Mouse (Mus musculus): ENCODE results near the gene Prr19. TPM values are rescaled to one million over a fixed set of nuclear protein-coding genes. Genes with fewer than 3 reads are reported as not detected.

Gene Prr19
- polyA plus RNA-seq, 1 experiment from 2014 or later: not detected

DNA sequence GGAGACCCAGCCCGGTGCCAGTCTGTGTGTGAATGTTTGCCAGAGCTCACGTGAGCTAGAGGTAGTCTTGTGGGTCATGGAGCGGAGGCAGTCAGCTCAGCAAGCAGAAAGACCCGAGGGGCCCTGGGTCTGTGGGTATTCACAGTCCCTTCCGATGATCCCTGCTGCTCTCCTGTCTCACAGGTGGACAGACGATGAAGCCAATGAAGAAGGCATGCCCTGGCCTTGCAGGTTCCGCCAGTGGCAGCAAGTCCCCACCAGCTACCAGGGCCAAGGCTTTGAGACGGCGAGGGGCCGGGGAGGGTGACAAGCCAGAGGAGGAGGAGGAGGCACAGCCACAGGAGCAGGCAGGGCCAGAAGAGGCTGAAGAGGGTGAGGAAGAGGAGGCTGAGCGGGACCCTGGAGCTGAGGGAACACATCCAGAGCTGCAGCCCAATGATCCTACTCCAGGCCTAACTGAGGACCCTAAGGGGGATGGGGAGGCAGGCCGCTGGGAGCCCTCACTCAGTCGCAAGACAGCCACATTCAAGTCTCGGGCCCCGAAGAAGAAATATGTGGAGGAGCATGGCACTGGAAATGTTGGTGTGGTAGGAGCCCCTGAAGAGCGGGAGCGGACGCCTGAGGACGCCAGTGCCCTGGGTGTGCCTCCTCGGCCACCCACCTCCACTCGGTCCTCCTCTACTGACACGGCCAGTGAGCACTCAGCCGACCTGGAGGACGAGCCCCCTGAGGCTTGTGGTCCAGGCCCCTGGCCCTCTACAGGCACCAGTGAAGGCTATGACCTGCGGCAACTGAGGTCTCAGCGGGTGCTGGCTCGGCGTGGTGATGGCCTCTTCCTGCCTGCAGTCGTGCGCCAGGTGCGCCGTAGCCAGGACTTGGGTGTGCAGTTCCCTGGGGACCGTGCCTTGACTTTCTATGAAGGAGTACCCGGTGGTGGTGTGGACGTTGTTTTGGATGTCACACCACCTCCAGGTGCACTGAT, 30.3 kb upstream of the Prr19 start:
- WGBS (ENCODE audit: insufficient replicate concordance): 91% methylated on average over 28 of the region's 35 CpGs
- no peak for ATAC-seq
- H3K27me3 ChIP-seq (ENCODE audit: insufficient read depth, low read length): no peaks in the 10 kb centered on the region

GRCm38 (mm10) chr7:25271651-25272444, 29.4 kb upstream of the Prr19 start:
- Histone ChIP-seq H3K4me3 (ENCODE audit: low read depth, low read length) (no peak overlapping the region), H3K27ac (ENCODE audit: low read depth) (no peak overlapping the region), H3K9me3 (ENCODE audit: low read length) (no peaks in the 10 kb centered on the region), H3K4me2 (ENCODE audit: low read depth, low read length) (no peak overlapping the region), H3K27me3 (ENCODE audit: insufficient read depth, low read length) (no peaks in the 10 kb centered on the region), H3K9ac (replicated peaks) (no peak overlapping the region), H3K36me3 (replicated peaks; ENCODE audit: insufficient read depth, low read length) (peaks cover 20% of the 10 kb centered on the region), H3K4me1 (ENCODE audit: insufficient read depth) (peaks cover 48% of the 10 kb centered on the region)
- WGBS (ENCODE audit: insufficient replicate concordance): 95% methylated on average over 28 of the region's 30 CpGs
- TF ChIP-seq CTCF (IDR thresholded peaks at IDR 0.05; ENCODE audit: low read depth) (no peak), EP300 (IDR thresholded peaks at IDR 0.05; ENCODE audit: low read depth) (no peak)
- DNase-seq (peak; percentile 15), ATAC-seq (no peak)

More for the DNA sequence above, 30.3 kb upstream of the Prr19 start:
- peaks cover 52% of the 10 kb centered on the region for H3K4me1 ChIP-seq (ENCODE audit: insufficient read depth)
- H3K27ac ChIP-seq (ENCODE audit: low read depth): no peak overlapping the region
- no peak overlapping the region for H3K4me2 ChIP-seq (ENCODE audit: low read depth, low read length)
- no peak for TF ChIP-seq EP300 (IDR thresholded peaks at IDR 0.05; ENCODE audit: low read depth)
- TF ChIP-seq CTCF (IDR thresholded peaks at IDR 0.05; ENCODE audit: low read depth): no peak
- peak; percentile 26 for DNase-seq
- no peak overlapping the region for H3K9ac ChIP-seq (replicated peaks)
- no peak overlapping the region for H3K4me3 ChIP-seq (ENCODE audit: low read depth, low read length)
- H3K36me3 ChIP-seq (replicated peaks; ENCODE audit: insufficient read depth, low read length): peaks cover 20% of the 10 kb centered on the region
- no peaks in the 10 kb centered on the region for H3K9me3 ChIP-seq (ENCODE audit: low read length)

DNA sequence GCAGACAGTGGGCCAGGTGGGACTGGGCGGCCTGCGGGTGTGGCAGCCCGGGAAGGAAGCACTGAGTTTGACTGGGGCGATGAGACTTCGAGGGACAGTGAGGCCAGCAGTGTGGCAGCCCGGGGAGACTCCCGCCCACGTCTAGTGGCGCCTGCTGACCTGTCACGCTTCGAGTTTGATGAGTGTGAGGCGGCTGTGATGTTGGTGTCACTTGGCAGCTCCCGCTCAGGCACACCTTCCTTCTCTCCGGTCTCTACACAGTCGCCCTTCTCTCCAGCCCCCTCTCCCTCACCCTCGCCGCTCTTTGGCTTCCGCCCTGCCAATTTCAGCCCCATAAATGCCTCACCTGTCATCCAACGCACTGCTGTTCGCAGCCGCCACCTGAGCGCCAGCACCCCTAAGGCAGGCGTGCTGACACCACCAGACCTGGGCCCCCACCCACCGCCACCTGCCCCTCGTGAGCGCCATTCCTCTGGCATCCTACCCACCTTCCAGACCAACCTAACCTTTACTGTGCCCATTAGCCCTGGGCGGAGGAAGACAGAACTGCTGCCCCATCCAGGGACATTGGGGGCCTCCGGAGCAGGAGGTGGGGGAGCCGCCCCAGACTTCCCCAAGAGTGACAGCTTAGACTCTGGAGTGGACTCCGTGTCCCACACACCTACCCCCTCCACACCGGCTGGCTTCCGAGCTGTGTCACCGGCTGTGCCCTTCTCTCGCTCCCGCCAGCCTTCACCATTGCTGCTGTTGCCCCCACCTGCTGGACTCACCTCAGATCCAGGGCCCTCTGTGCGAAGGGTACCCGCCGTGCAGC, 28.6 kb upstream of the Prr19 start:
- Histone ChIP-seq H3K36me3 (replicated peaks; ENCODE audit: insufficient read depth, low read length) (peaks cover 20% of the 10 kb centered on the region), H3K27me3 (ENCODE audit: insufficient read depth, low read length) (no peaks in the 10 kb centered on the region), H3K27ac (ENCODE audit: low read depth) (no peak overlapping the region), H3K4me1 (ENCODE audit: insufficient read depth) (peaks cover 49% of the 10 kb centered on the region), H3K4me2 (ENCODE audit: low read depth, low read length) (peak overlapping the region; percentile 26; the same call in 1 of the 2 replicates), H3K9ac (replicated peaks) (no peak overlapping the region), H3K9me3 (ENCODE audit: low read length) (no peaks in the 10 kb centered on the region), H3K4me3 (ENCODE audit: low read depth, low read length) (no peak overlapping the region)
- TF ChIP-seq EP300 (IDR thresholded peaks at IDR 0.05; ENCODE audit: low read depth) (no peak), CTCF (IDR thresholded peaks at IDR 0.05; ENCODE audit: low read depth) (no peak)
- WGBS (ENCODE audit: insufficient replicate concordance): 92% methylated on average over 36 of the region's 38 CpGs
- ATAC-seq: no peak
- DNase-seq: no peak

- no peaks in the 10 kb centered on the region for H3K27me3 ChIP-seq (ENCODE audit: insufficient read depth, low read length)
- H3K27ac ChIP-seq (ENCODE audit: low read depth): peak overlapping the region; percentile 52
- peaks cover 20% of the 10 kb centered on the region for H3K36me3 ChIP-seq (replicated peaks; ENCODE audit: insufficient read depth, low read length)
- H3K4me2 ChIP-seq (ENCODE audit: low read depth, low read length): peak overlapping the region; percentile 26
- TF ChIP-seq EP300 (IDR thresholded peaks at IDR 0.05; ENCODE audit: low read depth) (peak; percentile 70), CTCF (IDR thresholded peaks at IDR 0.05; ENCODE audit: low read depth) (no peak)
- H3K4me1 ChIP-seq (ENCODE audit: insufficient read depth): peaks cover 57% of the 10 kb centered on the region
- WGBS (ENCODE audit: insufficient replicate concordance): 75% methylated on average over 22 of the region's 22 CpGs
- H3K4me3 ChIP-seq (ENCODE audit: low read depth, low read length): no peak overlapping the region
- H3K9me3 ChIP-seq (ENCODE audit: low read length): no peaks in the 10 kb centered on the region
- DNase-seq (peak; percentile 26), ATAC-seq (peak; percentile 40)
- H3K9ac ChIP-seq (replicated peaks): peak overlapping the region; percentile 36
These were observed 27.7 kb upstream of the Prr19 start for GRCm38 (mm10) chr7:25273259-25274241.

- Histone ChIP-seq H3K27ac (ENCODE audit: low read depth) (peak overlapping the region; percentile 52), H3K36me3 (replicated peaks; ENCODE audit: insufficient read depth, low read length) (peaks cover 20% of the 10 kb centered on the region), H3K9me3 (ENCODE audit: low read length) (no peaks in the 10 kb centered on the region), H3K9ac (replicated peaks) (peak overlapping the region; percentile 36), H3K4me2 (ENCODE audit: low read depth, low read length) (peak overlapping the region; percentile 41), H3K27me3 (ENCODE audit: insufficient read depth, low read length) (no peaks in the 10 kb centered on the region), H3K4me3 (ENCODE audit: low read depth, low read length) (no peak overlapping the region), H3K4me1 (ENCODE audit: insufficient read depth) (peaks cover 52% of the 10 kb centered on the region)
- no peak for ATAC-seq
- DNase-seq: peak; percentile 21
- TF ChIP-seq CTCF (IDR thresholded peaks at IDR 0.05; ENCODE audit: low read depth): no peak
- TF ChIP-seq EP300 (IDR thresholded peaks at IDR 0.05; ENCODE audit: low read depth): no peak
- WGBS (ENCODE audit: insufficient replicate concordance): 51% methylated on average over 5 of the region's 5 CpGs
These were observed 26.6 kb upstream of the Prr19 start for GRCm38 (mm10) chr7:25274571-25274970.

All from liver, postnatal 0 days (tissue).